37 mouse cellular contexts compared by ENCODE assay signal in genomic region chr6:146995878-146996277, GRCm38 (mm10). TPM values are rescaled to one million over a fixed set of nuclear protein-coding genes. Genes with fewer than 3 reads are reported as not detected.
"Had no signal": no experiment of that assay in that cellular context is flagged by ENCODE, and none has a peak within 500 bp of the region (broad histone marks: within the 10 kb centered on the region; RNA-seq: fewer than 3 reads in every experiment).

No protein-coding gene starts in this region.

- H3K36me3 ChIP-seq: forebrain, embryonic 12.5 days; forebrain, embryonic 15.5 days had no signal

- H3K4me3 ChIP-seq: embryonic facial prominence, embryonic 10.5 days; embryonic facial prominence, embryonic 12.5 days; embryonic facial prominence, embryonic 13.5 days; embryonic facial prominence, embryonic 15.5 days; erythroblast, embryonic 14.5 days; forebrain, embryonic 10.5 days; forebrain, embryonic 12.5 days; forebrain, embryonic 13.5 days; forebrain, embryonic 15.5 days; gastrocnemius, adult 2 months; heart, adult 2 months had no signal

- H3K9me3 ChIP-seq: embryonic facial prominence, embryonic 10.5 days; embryonic facial prominence, embryonic 12.5 days; embryonic facial prominence, embryonic 13.5 days; embryonic facial prominence, embryonic 15.5 days; forebrain, embryonic 10.5 days; forebrain, embryonic 12.5 days; forebrain, embryonic 13.5 days; forebrain, embryonic 15.5 days had no signal

- ATAC-seq: forebrain, embryonic 13.5 days; forebrain, embryonic 14.5 days; forebrain, embryonic 15.5 days; forebrain, embryonic 16.5 days; forebrain, postnatal 0 days had no signal

- H3K9ac ChIP-seq: embryonic facial prominence, embryonic 12.5 days; embryonic facial prominence, embryonic 13.5 days; embryonic facial prominence, embryonic 15.5 days; forebrain, embryonic 12.5 days; forebrain, embryonic 13.5 days; forebrain, embryonic 15.5 days; forebrain, postnatal 0 days had no signal

- H3K4me1 ChIP-seq: embryonic facial prominence, embryonic 10.5 days; embryonic facial prominence, embryonic 12.5 days; forebrain, embryonic 10.5 days; forebrain, embryonic 12.5 days; forebrain, embryonic 13.5 days; forebrain, embryonic 15.5 days had no signal

- DNase-seq: cerebellum, adult 2 months; cerebellum, adult 8-10 months; cerebellum, adult 9-10 months; cerebellum, adult 9-11 months; cerebellum, postnatal 10 days; cerebellum, postnatal 14 days; cerebellum, postnatal 25 days; cerebellum, postnatal 36 days; embryo, embryonic 11 days; forebrain, postnatal 0 days; gastrocnemius, adult 2 months; gastrocnemius, postnatal 10 days; gastrocnemius, postnatal 14 days; gastrocnemius, postnatal 25 days; gastrocnemius, postnatal 36 days; heart, adult 11 months; heart, adult 18-20 months; heart, adult 2 months had no signal

- H3K4me2 ChIP-seq: embryonic facial prominence, embryonic 12.5 days; embryonic facial prominence, embryonic 13.5 days; embryonic facial prominence, embryonic 15.5 days; forebrain, embryonic 12.5 days; forebrain, embryonic 13.5 days; forebrain, embryonic 15.5 days had no signal

- H3K27ac ChIP-seq: embryonic facial prominence, embryonic 10.5 days; embryonic facial prominence, embryonic 12.5 days; embryonic facial prominence, embryonic 13.5 days; embryonic facial prominence, embryonic 15.5 days; forebrain, embryonic 10.5 days; forebrain, embryonic 12.5 days; forebrain, embryonic 13.5 days; forebrain, embryonic 15.5 days; gastrocnemius, adult 2 months; heart, adult 2 months had no signal

- H3K27me3 ChIP-seq: embryonic facial prominence, embryonic 12.5 days; embryonic facial prominence, embryonic 13.5 days; embryonic facial prominence, embryonic 15.5 days; forebrain, embryonic 12.5 days; forebrain, embryonic 13.5 days; forebrain, embryonic 15.5 days had no signal

RNA-seq across cellular contexts. Expression of gene Rep15, which starts 36.5 kb away (rescaled TPM):
- total RNA-seq: common myeloid progenitor, adult 5-6 weeks had no signal
- polyA plus RNA-seq: erythroblast, embryonic 14.5 days had no signal

RNA-seq across cellular contexts. Expression of gene 1700034J05Rik, which starts 41.7 kb away (rescaled TPM):
- total RNA-seq: common myeloid progenitor, adult 5-6 weeks; forebrain, postnatal 0 days; gastrocnemius, adult 18-20 months; gastrocnemius, adult 2 months; gastrocnemius, adult 8-10 months; gastrocnemius, postnatal 10 days; gastrocnemius, postnatal 14 days; gastrocnemius, postnatal 25 days; gastrocnemius, postnatal 36 days; gastrocnemius, postnatal 4 days; granulocyte monocyte progenitor cell, adult 5-6 weeks; heart, adult 18-20 months; heart, adult 2 months had no signal
- polyA plus RNA-seq: cerebellum, adult 2 months; cortical plate, adult 2 months; embryonic facial prominence, embryonic 11.5 days; erythroblast, embryonic 14.5 days; forebrain, embryonic 12.5 days; forebrain, embryonic 14.5 days; forebrain, embryonic 15.5 days; forebrain, embryonic 16.5 days; forebrain, postnatal 0 days; frontal cortex, adult 2 months; heart, adult 2 months had no signal
